Mouse (Mus musculus): Measurements from ENCODE around the gene Man2c1. TPM values are rescaled to one million over a fixed set of nuclear protein-coding genes. Genes with fewer than 3 reads are reported as not detected.

The Man2c1 gene
- total RNA-seq, 2 experiments from 2014 or later = 84.2 to 121 TPM

DNA sequence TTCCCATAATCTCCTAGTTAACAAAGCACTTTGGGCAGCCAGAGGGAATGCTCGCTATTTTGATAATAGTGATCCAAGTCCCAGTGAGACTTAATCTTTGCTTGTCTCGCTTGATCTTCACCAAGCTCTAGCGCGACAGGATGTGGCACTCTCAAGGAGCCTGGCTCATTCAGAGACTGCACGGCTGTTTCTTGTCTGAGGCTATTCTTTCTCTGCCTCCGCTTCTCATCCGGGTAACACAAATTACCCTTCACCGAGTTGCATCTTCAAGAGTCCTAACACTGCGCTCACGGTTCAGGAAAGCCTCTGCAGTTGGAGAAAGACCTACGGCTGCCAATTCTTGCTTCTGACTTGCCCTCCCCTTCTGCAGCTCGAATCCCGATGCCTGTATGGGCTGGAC lies 27.0 kb downstream of the Man2c1 start:
- no peak for DNase-seq

- DNase-seq = peak; percentile 94
Measured at GRCm38 (mm10) chr9:57158013-57158470, 27.6 kb downstream of the Man2c1 start, which contains the start of gene Commd4. TSS of gene Commd4 (minus strand) at chr9:57158331.

GRCm38 (mm10) chr9:57158506-57158905 lies 28.0 kb downstream of the Man2c1 start:
- no peak for DNase-seq

DNA sequence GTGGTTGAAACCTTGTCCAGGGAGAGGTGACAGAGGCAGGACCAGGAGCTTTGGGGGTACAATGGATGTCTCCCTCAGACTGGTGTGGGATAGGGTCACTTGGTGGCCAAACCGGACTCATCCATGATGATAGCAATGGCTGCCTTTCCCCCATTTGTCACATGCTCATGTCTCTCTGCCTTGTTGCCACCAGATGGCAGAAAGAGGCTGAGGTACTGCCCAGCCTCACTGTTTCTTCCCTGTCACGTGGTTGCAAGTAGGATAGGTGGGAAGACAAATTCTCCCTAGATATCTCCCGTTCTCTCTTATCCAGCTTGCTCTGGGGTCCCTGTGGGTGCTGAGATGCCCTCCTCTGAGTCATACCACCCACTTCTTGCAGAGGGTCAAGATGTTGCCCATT lies 32.0 kb downstream of the Man2c1 start:
- DNase-seq = no peak

GRCm38 (mm10) chr9:57163137-57163536 lies 32.6 kb downstream of the Man2c1 start:
- DNase-seq = no peak

DNA sequence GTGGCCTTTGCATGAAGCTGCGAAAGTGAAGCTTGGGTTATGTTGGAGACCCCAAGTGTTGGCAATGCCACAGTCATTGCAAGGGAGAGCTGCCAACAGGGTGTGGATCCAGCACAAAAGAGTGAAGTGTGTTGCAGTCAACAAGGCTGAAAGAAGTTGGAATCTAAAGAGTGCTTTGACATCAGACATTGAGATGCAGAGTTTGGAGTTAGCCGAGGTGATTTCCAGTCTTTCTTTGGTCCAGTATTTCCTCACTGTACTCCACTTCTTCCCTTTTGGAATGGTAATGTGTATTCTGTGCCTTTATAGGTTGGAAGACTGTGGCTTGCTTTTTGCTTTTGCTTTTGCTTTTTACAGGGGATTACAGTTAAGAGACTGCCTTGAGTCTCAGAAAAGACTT lies 35.7 kb downstream of the Man2c1 start:
- DNase-seq = no peak

- DNase-seq = no peak
Measured at GRCm38 (mm10) chr9:57168411-57168810, 37.9 kb downstream of the Man2c1 start.

Other genes starting within 250 kb of the Man2c1 start
- 10 to 100 TPM; 16.6 to 19.5 TPM for gene Snx33, start 202.3 kb upstream of the Man2c1 start, total RNA-seq (2021)
- gene Imp3, start 193.2 kb upstream of the Man2c1 start, total RNA-seq (2021) = 10 to 100 TPM; 84.4 to 87.6 TPM
- 10 to 100 TPM in 1 of 2 experiments, 1 to 10 TPM in 1; 9.7 to 11.4 TPM for gene Snupn, start 179.8 kb upstream of the Man2c1 start, total RNA-seq (2021)
- gene Ptpn9, start 135.8 kb upstream of the Man2c1 start, total RNA-seq (2021) = 10 to 100 TPM; 39.3 to 41.1 TPM
- gene Sin3a, start 58.6 kb upstream of the Man2c1 start, total RNA-seq (2021) = 10 to 100 TPM; 53.0 to 59.1 TPM
- 10 to 100 TPM; 11.4 to 13.1 TPM for gene Neil1, start 17.6 kb downstream of the Man2c1 start, total RNA-seq (2021)
- gene Commd4, start 27.6 kb downstream of the Man2c1 start, total RNA-seq (2021) = 10 to 100 TPM; 48.8 to 57.6 TPM
- not detected for gene Trcg1, start 105.9 kb downstream of the Man2c1 start, total RNA-seq (2021)
- 10 to 100 TPM; 38.2 to 40.2 TPM for gene 1700017B05Rik, start 131.9 kb downstream of the Man2c1 start, total RNA-seq (2021)

Measured in adrenal gland, postnatal 10 days (tissue).